Mouse (Mus musculus) embryonic fibroblast, embryonic 13.5 days (primary cell): Measurements from ENCODE around the gene Gsta2. TPM values are rescaled to one million over a fixed set of nuclear protein-coding genes. Genes with fewer than 3 reads are reported as not detected.

ENCODE experiments used
- H3K27ac ChIP-seq: 2 replicates; pipeline ENCODE4 v1.5.1; 2012; ENCODE audit warnings: low read length, control low read depth, inconsistent platforms; ENCODE audit not compliant: insufficient read depth
- H3K4me1 ChIP-seq: 2 replicates; pipeline ENCODE4 v1.6.1; 2011; ENCODE audit warnings: low read length; ENCODE audit not compliant: control insufficient read depth, insufficient read depth
- H3K4me3 ChIP-seq: 2 replicates; pipeline ENCODE4 v1.5.1; 2011; ENCODE audit warnings: mild to moderate bottlenecking, control low read depth, low read length; ENCODE audit not compliant: insufficient read depth
- CTCF ChIP-seq: IDR thresholded peaks from 2 replicates; pipeline ENCODE4 v1.5.1; 2011; ENCODE audit warnings: mild to moderate bottlenecking, control low read depth, low read length, moderate library complexity, borderline replicate concordance; ENCODE audit not compliant: insufficient read depth
- POLR2A ChIP-seq: IDR thresholded peaks from 2 replicates; pipeline ENCODE4 v1.6.1; 2011; ENCODE audit warnings: low read depth, mild to moderate bottlenecking, control low read depth, low read length, moderate library complexity
- polyA plus RNA-seq: library from polyadenylated mRNA; stranded (reverse); fragments of >200 nt; gene quantifications from 2 replicates; pipeline ENCODE4 v1.2.4, GENCODE M21; 2011; ENCODE audit warnings: low read depth; ENCODE audit not compliant: missing spikeins, insufficient read length

Gsta2 gene
- polyA plus RNA-seq, 1 experiment: not detected

- Histone ChIP-seq H3K4me3 (no peak overlapping the region), H3K27ac (no peak overlapping the region), H3K4me1 (no peaks in the 10 kb centered on the region)
- TF ChIP-seq CTCF: no peak
- TF ChIP-seq POLR2A: no peak
These were observed 30.3 kb upstream of the Gsta2 start for GRCm38 (mm10) chr9:78385893-78386292.

GRCm38 (mm10) chr9:78378113-78378785, 22.7 kb upstream of the Gsta2 start, which contains the start of gene Ooep:
Gene Ooep, minus strand, starts transcription at chr9:78378725.
- Histone ChIP-seq H3K4me3 (no peak within 1 kb of the TSS), H3K27ac (no peak within 1 kb of the TSS), H3K4me1 (no peaks in the 10 kb centered on the region)
- no peak for TF ChIP-seq POLR2A
- TF ChIP-seq CTCF: no peak

- Histone ChIP-seq H3K4me3 (no peak overlapping the region), H3K4me1 (no peaks in the 10 kb centered on the region), H3K27ac (no peak overlapping the region)
- TF ChIP-seq CTCF (no peak), POLR2A (no peak)
These were observed 22.0 kb upstream of the Gsta2 start for GRCm38 (mm10) chr9:78377546-78377945.

- H3K4me3 ChIP-seq: no peak overlapping the region
- no peak overlapping the region for H3K27ac ChIP-seq
- H3K4me1 ChIP-seq: no peaks in the 10 kb centered on the region
- no peak for TF ChIP-seq POLR2A
- no peak for TF ChIP-seq CTCF
These were observed 19.9 kb upstream of the Gsta2 start for GRCm38 (mm10) chr9:78375486-78375885.

GRCm38 (mm10) chr9:78374885-78375389, 19.3 kb upstream of the Gsta2 start:
- Histone ChIP-seq H3K27ac (no peak overlapping the region), H3K4me1 (no peaks in the 10 kb centered on the region), H3K4me3 (no peak overlapping the region)
- TF ChIP-seq POLR2A (no peak), CTCF (no peak)

- Histone ChIP-seq H3K4me3 (no peak overlapping the region), H3K4me1 (no peaks in the 10 kb centered on the region), H3K27ac (no peak overlapping the region)
- TF ChIP-seq CTCF (no peak), POLR2A (no peak)
These were observed 18.8 kb upstream of the Gsta2 start for GRCm38 (mm10) chr9:78374397-78374796.

GRCm38 (mm10) chr9:78372827-78373504, 17.4 kb upstream of the Gsta2 start:
- Histone ChIP-seq H3K4me1 (no peaks in the 10 kb centered on the region), H3K27ac (no peak overlapping the region), H3K4me3 (no peak overlapping the region)
- TF ChIP-seq POLR2A: no peak
- no peak for TF ChIP-seq CTCF

- Histone ChIP-seq H3K27ac (no peak overlapping the region), H3K4me3 (no peak overlapping the region), H3K4me1 (no peaks in the 10 kb centered on the region)
- TF ChIP-seq POLR2A: no peak
These were observed 15.9 kb upstream of the Gsta2 start for GRCm38 (mm10) chr9:78371441-78371840.

- H3K27ac ChIP-seq: no peak overlapping the region
- H3K4me1 ChIP-seq: no peaks in the 10 kb centered on the region
- no peak for TF ChIP-seq POLR2A
- TF ChIP-seq CTCF: no peak
- H3K4me3 ChIP-seq: no peak overlapping the region
These were observed 14.2 kb upstream of the Gsta2 start for GRCm38 (mm10) chr9:78369786-78370185.

- Histone ChIP-seq H3K4me1 (no peaks in the 10 kb centered on the region), H3K27ac (no peak overlapping the region), H3K4me3 (no peak overlapping the region)
- no peak for TF ChIP-seq POLR2A
- no peak for TF ChIP-seq CTCF
These were observed 13.8 kb upstream of the Gsta2 start for GRCm38 (mm10) chr9:78369349-78369748.
